ENCODE assay signal across 13 mouse cellular contexts in the genomic region with DNA sequence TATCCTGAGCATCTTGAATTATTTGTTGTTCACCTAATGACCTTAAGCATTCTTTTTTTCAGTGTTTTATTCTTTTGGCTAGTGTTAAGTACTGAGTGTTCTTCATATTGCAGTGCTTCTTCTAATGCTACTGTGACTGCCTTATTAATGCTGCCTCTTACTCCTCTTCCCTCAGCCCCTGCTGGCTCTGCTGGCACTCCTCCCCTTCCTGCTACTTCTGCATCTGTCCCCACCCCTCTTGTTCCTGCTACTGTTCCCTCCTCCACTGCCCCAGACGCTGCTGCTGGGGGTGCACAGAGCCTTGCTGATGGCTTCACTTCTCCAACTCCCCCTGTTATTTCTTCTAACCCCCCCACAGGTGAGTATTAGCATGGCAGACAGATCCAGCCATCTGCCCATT.
"Had no signal": no experiment of that assay in that cellular context is flagged by ENCODE, and none has a peak within 500 bp of the region (broad histone marks: within the 10 kb centered on the region; RNA-seq: fewer than 3 reads in every experiment).

No protein-coding gene starts in this region.

- H3K4me1 ChIP-seq: liver, embryonic 15.5 days; midbrain, embryonic 13.5 days; midbrain, embryonic 15.5 days; neural tube, embryonic 12.5 days; stomach, embryonic 15.5 days had no signal

- DNase-seq: lung, adult 18-20 months; lung, embryonic 14.5 days; lung, postnatal 10 days; lung, postnatal 4 days; right cerebral cortex, postnatal 14 days; thymus, adult 2 months; thymus, postnatal 25 days; thymus, postnatal 4 days had no signal

- ATAC-seq: midbrain, embryonic 13.5 days; midbrain, embryonic 15.5 days had no signal

- H3K27me3 ChIP-seq: liver, embryonic 15.5 days; midbrain, embryonic 13.5 days; midbrain, embryonic 15.5 days; neural tube, embryonic 12.5 days; stomach, embryonic 15.5 days had no signal

- H3K4me3 ChIP-seq: liver, embryonic 15.5 days; midbrain, embryonic 13.5 days; midbrain, embryonic 15.5 days; neural tube, embryonic 12.5 days; stomach, embryonic 15.5 days had no signal

- H3K9me3 ChIP-seq: liver, embryonic 15.5 days; midbrain, embryonic 13.5 days; midbrain, embryonic 15.5 days; neural tube, embryonic 12.5 days; stomach, embryonic 15.5 days had no signal
